Mouse (Mus musculus) midbrain, postnatal 0 days (tissue): ENCODE measurements at regions not wholly inside any gene's neighbourhood (a gene's known extent, or its start where the extent isn't known, plus 50 kb on each side); places are given as distances from the start of the nearest gene placed in this dataset.

Experiments used
- ATAC-seq: fragments of 200-750 bp; cut with Nextera tagmentation; 2 replicates; pipeline ENCODE4 v1.8.0; 2017; ENCODE audit warnings: moderate number of reproducible peaks, mild to moderate bottlenecking, moderate TSS enrichment, moderate library complexity; ENCODE audit not compliant: low FRiP score
- DNase-seq: peaks from one replicate; pipeline ENCODE4 v3.0.0-alpha.2; 2015; ENCODE audit warnings: low spot score
- H3K27ac ChIP-seq: fragments of 300-500 bp; sonication (generic); 2 replicates; pipeline ENCODE4 v1.5.1; 2014; ENCODE audit warnings: low read depth, mild to moderate bottlenecking, low read length, mixed read lengths
- H3K27me3 ChIP-seq: fragments of 300-500 bp; sonication (generic); 2 replicates; pipeline ENCODE4 v1.6.1; 2014; ENCODE audit warnings: low read length, control low read depth, mixed read lengths; ENCODE audit not compliant: insufficient read depth
- H3K36me3 ChIP-seq: fragments of 300-500 bp; sonication (generic); 2 replicates; pipeline ENCODE4 v1.6.1; 2014; ENCODE audit warnings: low read length, control low read depth, mixed read lengths; ENCODE audit not compliant: insufficient read depth
- H3K4me1 ChIP-seq: fragments of 300-500 bp; sonication (generic); 2 replicates; pipeline ENCODE4 v1.6.1; 2014; ENCODE audit warnings: mild to moderate bottlenecking, control low read depth, antibody characterized with exemption, low read length, mixed read lengths; ENCODE audit not compliant: insufficient read depth
- H3K4me2 ChIP-seq: fragments of 300-500 bp; sonication (generic); 2 replicates; pipeline ENCODE4 v1.6.1; 2014; ENCODE audit warnings: low read depth, mild to moderate bottlenecking, low read length, mixed read lengths; ENCODE audit not compliant: poor library complexity, severe bottlenecking
- H3K4me3 ChIP-seq: fragments of 300-500 bp; sonication (generic); 2 replicates; pipeline ENCODE4 v1.5.1; 2014; ENCODE audit warnings: low read depth, mild to moderate bottlenecking, low read length, moderate library complexity
- H3K9ac ChIP-seq: fragments of 300-500 bp; sonication (generic); replicated peaks from 2 replicates; pipeline ENCODE4 v1.6.1; 2014; ENCODE audit warnings: mild to moderate bottlenecking, low read length, moderate library complexity, mixed read lengths; ENCODE audit not compliant: poor library complexity, severe bottlenecking
- H3K9me3 ChIP-seq: fragments of 300-500 bp; sonication (generic); 2 replicates; pipeline ENCODE4 v1.6.1; 2016; ENCODE audit warnings: low read length, control low read depth
- CTCF ChIP-seq: IDR thresholded peaks from 2 replicates; pipeline ENCODE4 v1.5.1; 2016; ENCODE audit warnings: antibody characterized with exemption, mild to moderate bottlenecking
- WGBS: fragments of 180-500 bp; shearing (Covaris S2); extraction: QIAGEN DNeasy Blood & Tissue Kit; methylation state at CpG from one replicate; pipeline ENCODE4 v1.1.7; 2014; 5-methylcytosine and 5-hydroxymethylcytosine counted together

- no peaks in the 10 kb centered on the region for H3K9me3 ChIP-seq
- no peak for ATAC-seq
- no peak overlapping the region for H3K4me2 ChIP-seq
- H3K9ac ChIP-seq = no peak overlapping the region
- no peak overlapping the region for H3K27ac ChIP-seq
- H3K4me1 ChIP-seq = no peaks in the 10 kb centered on the region
- TF ChIP-seq CTCF = peak; percentile 54
- peak; percentile 42 for DNase-seq
- H3K27me3 ChIP-seq = peaks cover 49% of the 10 kb centered on the region; the same call in 1 of the 2 replicates
- H3K36me3 ChIP-seq = no peaks in the 10 kb centered on the region
- WGBS = 9% methylated on average over 6 of the region's 6 CpGs
- no peak overlapping the region for H3K4me3 ChIP-seq
Measured at GRCm38 (mm10) chr4:99561506-99561937, 94.6 kb upstream of the Foxd3 start.

DNA sequence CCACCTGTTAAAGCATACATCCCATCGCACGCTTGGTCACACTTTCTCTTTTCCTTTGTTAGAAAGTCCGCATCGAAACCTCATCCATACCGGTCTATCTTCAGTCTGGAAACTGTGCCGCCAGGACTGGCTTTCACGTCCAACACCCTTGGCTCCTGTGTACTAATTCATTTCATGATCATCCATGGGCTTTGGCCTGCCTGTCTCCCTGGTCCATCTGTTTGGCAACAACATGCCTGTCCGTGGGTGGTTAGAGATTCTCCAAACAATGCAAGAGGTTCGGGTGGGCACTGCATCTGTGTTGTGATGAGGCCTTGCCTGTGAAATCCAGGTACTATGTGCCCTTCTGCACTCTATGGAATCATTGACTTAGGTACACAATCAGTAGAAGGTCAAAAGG is 90.7 kb upstream of the Foxd3 start:
- H3K9me3 ChIP-seq = no peaks in the 10 kb centered on the region
- DNase-seq = no peak
- 92% methylated on average over 9 of the region's 9 CpGs for WGBS

DNA sequence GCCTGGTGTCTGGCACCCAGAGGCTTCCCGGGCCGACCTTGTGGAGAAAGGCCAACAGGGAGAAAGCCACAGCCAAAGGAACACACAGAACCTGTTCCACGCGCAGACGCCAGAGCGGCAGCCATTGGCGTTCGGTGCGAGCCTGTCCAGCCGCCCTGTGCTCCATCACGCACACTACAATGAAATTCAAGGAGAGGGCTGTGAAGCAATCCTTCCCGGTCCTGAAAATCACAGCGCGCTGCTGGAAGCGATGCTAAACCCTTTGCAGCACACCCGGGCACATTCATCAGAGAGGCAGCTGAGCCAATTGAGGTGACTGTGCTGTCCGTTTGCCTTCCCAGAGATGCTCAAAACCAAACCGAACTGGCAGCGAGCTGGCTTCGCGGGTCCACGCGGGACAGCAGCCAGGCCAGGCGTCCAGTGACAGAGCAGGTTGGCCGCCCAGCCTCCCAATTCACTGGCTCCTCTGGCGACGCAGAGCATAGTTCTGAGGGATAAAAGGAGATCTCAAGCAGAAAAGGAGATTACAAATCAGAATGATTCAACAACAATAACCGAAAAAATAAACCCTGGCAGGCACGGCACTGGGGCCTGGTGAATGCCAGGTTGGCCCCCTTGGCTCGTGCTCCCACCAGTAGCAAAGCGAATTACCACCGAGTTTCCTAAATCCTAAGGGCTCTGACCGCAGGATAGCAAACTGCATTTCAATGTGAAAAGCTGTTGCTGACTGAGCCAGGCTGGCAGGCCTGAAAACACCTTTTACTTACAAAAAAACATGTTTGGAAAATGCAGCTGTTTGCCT is 83.1 kb upstream of the Foxd3 start:
- H3K27ac ChIP-seq = 0 out of 2 replicates have a peak overlapping the region, but pooled peaks have one; percentile 7
- DNase-seq = peak; percentile 71
- no peaks in the 10 kb centered on the region; the same call in 1 of the 2 replicates for H3K4me1 ChIP-seq
- peak overlapping the region; percentile 52 for H3K4me2 ChIP-seq
- peaks cover 62% of the 10 kb centered on the region for H3K27me3 ChIP-seq
- no peaks in the 10 kb centered on the region for H3K36me3 ChIP-seq
- 2% methylated on average over 33 of the region's 33 CpGs for WGBS
- peak overlapping the region; percentile 31 for H3K4me3 ChIP-seq
- TF ChIP-seq CTCF = no peak
- H3K9ac ChIP-seq = peak overlapping the region; percentile 42; the same call in 1 of the 2 replicates
- no peaks in the 10 kb centered on the region for H3K9me3 ChIP-seq
- ATAC-seq = peak; percentile 70

More for the DNA sequence above, 90.7 kb upstream of the Foxd3 start:
- H3K27me3 ChIP-seq = peaks cover 47% of the 10 kb centered on the region
- no peak for TF ChIP-seq CTCF
- H3K4me1 ChIP-seq = no peaks in the 10 kb centered on the region
- no peaks in the 10 kb centered on the region for H3K36me3 ChIP-seq
- no peak overlapping the region for H3K27ac ChIP-seq
- H3K4me2 ChIP-seq = no peak overlapping the region
- ATAC-seq = no peak
- no peak overlapping the region for H3K9ac ChIP-seq
- no peak overlapping the region for H3K4me3 ChIP-seq

DNA sequence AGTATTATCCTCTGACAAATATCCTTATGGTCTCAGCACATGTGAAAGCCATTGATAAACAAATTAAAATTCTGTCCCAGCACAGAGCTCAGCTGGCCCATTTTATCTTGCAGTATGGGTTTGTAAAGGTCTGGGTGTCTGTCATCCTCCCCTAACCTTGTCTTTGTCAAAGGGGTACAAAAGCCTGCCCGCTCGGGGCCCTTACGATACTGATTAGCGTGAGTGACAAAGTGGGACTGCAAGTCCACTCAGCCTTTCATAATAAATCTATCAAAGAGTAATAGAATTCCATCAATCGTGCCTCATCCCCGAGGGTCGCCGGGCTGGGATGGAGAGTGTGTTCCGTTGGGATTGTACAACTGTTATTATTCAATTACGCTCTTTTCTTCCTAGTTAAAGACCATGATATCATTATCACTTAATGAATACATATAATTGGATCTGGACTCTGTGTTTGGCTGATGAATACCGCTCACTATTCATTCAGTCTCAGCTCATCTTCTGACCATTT is 82.0 kb upstream of the Foxd3 start:
- no peaks in the 10 kb centered on the region; the same call in 1 of the 2 replicates for H3K4me1 ChIP-seq
- H3K27ac ChIP-seq = no peak overlapping the region
- peaks cover 64% of the 10 kb centered on the region for H3K27me3 ChIP-seq
- no peak overlapping the region for H3K9ac ChIP-seq
- no peak overlapping the region for H3K4me3 ChIP-seq
- DNase-seq (no peak), ATAC-seq (no peak)
- no peak for TF ChIP-seq CTCF
- 18% methylated on average over 11 of the region's 11 CpGs for WGBS
- H3K36me3 ChIP-seq = no peaks in the 10 kb centered on the region
- H3K4me2 ChIP-seq = no peak overlapping the region
- H3K9me3 ChIP-seq = no peaks in the 10 kb centered on the region

DNA sequence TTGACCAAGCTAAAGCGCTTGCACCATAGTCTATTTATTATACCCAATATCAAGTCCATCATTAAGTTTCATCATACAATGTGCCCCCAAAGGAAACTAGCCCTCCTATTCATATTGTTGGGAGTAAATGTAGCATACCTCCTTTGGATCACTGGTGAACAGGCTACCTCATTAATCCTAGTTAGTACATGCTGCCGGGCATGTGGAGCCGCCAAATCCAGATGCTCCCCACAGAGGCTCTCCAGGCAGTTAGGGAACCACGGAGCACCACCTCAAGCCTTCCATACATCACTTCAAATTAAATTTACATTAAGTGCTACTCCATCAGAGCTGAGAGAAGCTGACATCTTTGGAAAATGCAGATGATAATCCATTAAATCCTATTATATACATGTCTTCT is 81.1 kb upstream of the Foxd3 start:
- ATAC-seq (no peak), DNase-seq (no peak)

DNA sequence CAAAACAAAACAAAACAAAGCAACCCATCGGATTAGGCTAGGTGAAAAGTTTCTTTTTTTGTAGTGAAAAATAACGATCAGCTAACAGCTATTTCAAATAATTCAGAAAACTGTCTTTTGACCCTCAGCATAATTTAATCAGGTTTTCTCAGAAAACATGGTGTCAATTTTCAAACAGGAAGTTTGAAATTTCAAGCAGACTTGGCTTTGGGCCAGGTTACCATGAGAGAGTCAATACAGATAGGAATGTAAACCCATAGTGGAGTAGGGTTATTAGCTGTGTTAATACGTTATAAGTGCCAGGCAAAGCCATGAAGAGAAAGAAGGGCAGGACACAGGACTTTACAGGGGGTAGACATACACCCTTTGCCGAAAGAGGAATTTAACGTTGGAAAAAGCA is 58.3 kb upstream of the Foxd3 start:
- Histone ChIP-seq H3K36me3 (no peaks in the 10 kb centered on the region), H3K9me3 (no peaks in the 10 kb centered on the region), H3K4me1 (no peaks in the 10 kb centered on the region), H3K4me3 (no peak overlapping the region), H3K9ac (no peak overlapping the region), H3K27me3 (peaks cover 7% of the 10 kb centered on the region; the same call in 1 of the 2 replicates), H3K4me2 (no peak overlapping the region), H3K27ac (no peak overlapping the region)
- no peak for ATAC-seq
- no peak for TF ChIP-seq CTCF
- DNase-seq = no peak
- 85% methylated on average over 5 of the region's 5 CpGs for WGBS

More for the DNA sequence above, 81.1 kb upstream of the Foxd3 start:
- Histone ChIP-seq H3K27me3 (peaks cover 60% of the 10 kb centered on the region), H3K9ac (no peak overlapping the region), H3K4me2 (no peak overlapping the region), H3K36me3 (no peaks in the 10 kb centered on the region), H3K4me1 (no peaks in the 10 kb centered on the region; the same call in 1 of the 2 replicates), H3K27ac (no peak overlapping the region), H3K4me3 (no peak overlapping the region), H3K9me3 (no peaks in the 10 kb centered on the region)
- no peak for TF ChIP-seq CTCF
- WGBS = 31% methylated on average over 4 of the region's 4 CpGs
